Mouse (Mus musculus): ENCODE data around the gene Cilp2. TPM values are rescaled to one million over a fixed set of nuclear protein-coding genes. Genes with fewer than 3 reads are reported as not detected.

The Cilp2 gene
- total RNA-seq, 1 experiment: 7.3 TPM

DNA sequence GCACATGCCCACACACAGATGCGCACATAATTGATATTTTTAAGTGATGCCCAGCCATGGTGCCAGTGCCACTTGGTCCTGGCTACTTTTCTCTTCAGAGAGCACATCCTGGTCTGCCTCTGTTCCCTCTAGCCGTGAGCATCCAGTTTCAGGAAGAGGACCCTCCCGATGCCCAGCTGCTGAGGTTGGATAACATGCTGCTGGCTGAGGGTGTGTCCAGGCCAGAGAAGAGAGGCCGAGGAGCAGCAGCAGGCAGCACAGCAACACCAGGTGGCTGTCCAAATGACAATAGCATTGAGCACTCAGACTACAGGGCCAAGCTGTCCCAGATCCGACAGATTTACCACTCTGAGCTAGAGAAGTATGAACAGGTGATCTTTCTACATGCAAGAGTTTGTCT is 23.3 kb downstream of the Cilp2 start:
- no peak for DNase-seq (ENCODE audit: low read depth, low spot score)
- H3K9me3 ChIP-seq (ENCODE audit: control insufficient read depth, insufficient read depth, low read depth, low read length): no peaks in the 10 kb centered on the region
- no peak overlapping the region for H3K27ac ChIP-seq (ENCODE audit: insufficient read depth, low read depth, low read length, poor library complexity, severe bottlenecking)
- in situ Hi-C loops (cut with MboI; ENCODE audit: low sequenced_read_pairs in 2 of 2, unreplicated experiment in 2 of 2): no loop called here
- no peak for TF ChIP-seq CHD2 (IDR thresholded peaks at IDR 0.05; ENCODE audit: low read depth, low read length)
- TF ChIP-seq HCFC1 (IDR thresholded peaks at IDR 0.05; ENCODE audit: borderline replicate concordance, insufficient read depth, low read length): no peak
- no peak for TF ChIP-seq MAFK (IDR thresholded peaks at IDR 0.05; ENCODE audit: insufficient read depth, low read depth, low read length)
- no peak for TF ChIP-seq ZNF384 (IDR thresholded peaks at IDR 0.05; ENCODE audit: low read depth, low read length)
- TF ChIP-seq ZC3H11A (IDR thresholded peaks at IDR 0.05; ENCODE audit: borderline replicate concordance, low read depth, low read length): no peak
- H3K36me3 ChIP-seq (ENCODE audit: control insufficient read depth, insufficient read depth, low read length, poor library complexity, severe bottlenecking): no peaks in the 10 kb centered on the region
- peaks cover 0 to 2% of the 10 kb centered on the region in 2 experiments; a peak in 1 of 4 replicates for H3K4me1 ChIP-seq (ENCODE audit: control insufficient read depth in 2 of 2, insufficient read depth in 2 of 2, low read length in 2 of 2, poor library complexity in 1 of 2)
- H3K9ac ChIP-seq (ENCODE audit: insufficient read depth, low read depth, low read length, poor library complexity, severe bottlenecking): no peak overlapping the region
- H3K4me3 ChIP-seq (ENCODE audit: insufficient read depth in 1 of 2, low read depth in 1 of 2, low read length in 2 of 2, poor library complexity in 1 of 2, severe bottlenecking in 1 of 2): no peak overlapping the region

DNA sequence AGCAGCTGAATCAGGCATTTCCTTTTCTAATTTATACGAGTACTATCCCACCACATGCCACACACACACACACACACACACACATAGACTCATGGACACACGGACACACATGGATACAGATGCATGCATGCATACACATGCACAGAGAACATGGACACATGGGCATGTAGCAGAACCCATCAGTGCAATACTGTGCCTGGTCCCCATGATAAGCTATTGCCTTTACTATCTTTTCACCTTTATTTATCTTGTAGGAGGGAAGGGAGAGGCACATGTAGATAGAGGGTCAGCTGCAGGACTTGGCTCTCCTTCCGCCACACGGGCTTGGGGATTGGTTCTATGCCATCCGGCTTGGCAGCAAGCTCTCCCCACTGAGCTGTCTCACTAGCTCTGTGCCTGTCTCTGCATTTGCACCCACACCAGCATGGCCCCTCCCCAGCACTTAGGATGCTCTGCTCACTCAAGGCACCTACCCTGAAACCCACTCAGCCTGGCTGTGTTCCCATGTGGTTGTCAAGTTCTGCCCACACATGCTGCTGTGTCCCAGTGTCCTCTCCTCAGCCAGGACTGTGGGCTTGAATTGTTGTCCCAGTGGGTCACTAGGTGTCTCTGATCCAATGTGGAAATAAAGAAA is 24.0 kb downstream of the Cilp2 start:
- in situ Hi-C loops (cut with MboI; ENCODE audit: low sequenced_read_pairs in 2 of 2, unreplicated experiment in 2 of 2): no loop called here
- H3K9ac ChIP-seq (ENCODE audit: insufficient read depth, low read depth, low read length, poor library complexity, severe bottlenecking): no peak overlapping the region
- TF ChIP-seq CHD2 (IDR thresholded peaks at IDR 0.05; ENCODE audit: low read depth, low read length): no peak
- H3K27ac ChIP-seq (ENCODE audit: insufficient read depth, low read depth, low read length, poor library complexity, severe bottlenecking): no peak overlapping the region
- H3K4me1 ChIP-seq (ENCODE audit: control insufficient read depth in 2 of 2, insufficient read depth in 2 of 2, low read length in 2 of 2, poor library complexity in 1 of 2): peaks cover 0 to 2% of the 10 kb centered on the region in 2 experiments; a peak in 1 of 4 replicates
- no peak for DNase-seq (ENCODE audit: low read depth, low spot score)
- no peaks in the 10 kb centered on the region for H3K9me3 ChIP-seq (ENCODE audit: control insufficient read depth, insufficient read depth, low read depth, low read length)
- H3K4me3 ChIP-seq (ENCODE audit: insufficient read depth in 1 of 2, low read depth in 1 of 2, low read length in 2 of 2, poor library complexity in 1 of 2, severe bottlenecking in 1 of 2): no peak overlapping the region
- no peaks in the 10 kb centered on the region for H3K36me3 ChIP-seq (ENCODE audit: control insufficient read depth, insufficient read depth, low read length, poor library complexity, severe bottlenecking)

DNA sequence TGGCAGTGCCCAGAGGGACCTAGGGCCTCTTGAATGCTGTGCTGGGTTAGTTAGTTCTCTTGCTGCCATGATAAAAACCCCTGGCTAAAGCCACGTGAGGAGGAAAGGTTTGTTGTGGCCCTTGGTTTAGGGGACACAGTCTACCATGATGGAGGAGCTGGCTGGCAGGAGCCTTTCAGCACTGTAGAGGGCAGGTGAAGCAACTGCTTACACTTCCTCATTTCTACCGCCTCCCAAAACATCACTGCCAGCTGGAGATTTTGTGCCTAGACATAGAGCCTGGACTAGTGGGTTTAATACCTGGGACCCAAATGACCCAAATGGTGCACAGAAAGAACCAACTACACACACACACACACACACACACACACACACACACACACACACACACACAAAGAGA is 26.2 kb downstream of the Cilp2 start:
- TF ChIP-seq MAFK (IDR thresholded peaks at IDR 0.05; ENCODE audit: insufficient read depth, low read depth, low read length): no peak
- TF ChIP-seq HCFC1 (IDR thresholded peaks at IDR 0.05; ENCODE audit: borderline replicate concordance, insufficient read depth, low read length): no peak
- TF ChIP-seq CHD2 (IDR thresholded peaks at IDR 0.05; ENCODE audit: low read depth, low read length): no peak
- no peak for TF ChIP-seq ZC3H11A (IDR thresholded peaks at IDR 0.05; ENCODE audit: borderline replicate concordance, low read depth, low read length)
- TF ChIP-seq ZNF384 (IDR thresholded peaks at IDR 0.05; ENCODE audit: low read depth, low read length): no peak
- no peak overlapping the region for H3K4me3 ChIP-seq (ENCODE audit: insufficient read depth in 1 of 2, low read depth in 1 of 2, low read length in 2 of 2, poor library complexity in 1 of 2, severe bottlenecking in 1 of 2)
- in situ Hi-C loops (cut with MboI; ENCODE audit: low sequenced_read_pairs in 2 of 2, unreplicated experiment in 2 of 2): no loop called here
- no peak overlapping the region for H3K9ac ChIP-seq (ENCODE audit: insufficient read depth, low read depth, low read length, poor library complexity, severe bottlenecking)
- no peak overlapping the region for H3K27ac ChIP-seq (ENCODE audit: insufficient read depth, low read depth, low read length, poor library complexity, severe bottlenecking)
- H3K4me1 ChIP-seq (ENCODE audit: control insufficient read depth in 2 of 2, insufficient read depth in 2 of 2, low read length in 2 of 2, poor library complexity in 1 of 2): peaks cover 0 to 2% of the 10 kb centered on the region in 2 experiments; a peak in 1 of 4 replicates
- DNase-seq (ENCODE audit: low read depth, low spot score): no peak
- no peaks in the 10 kb centered on the region for H3K9me3 ChIP-seq (ENCODE audit: control insufficient read depth, insufficient read depth, low read depth, low read length)
- no peaks in the 10 kb centered on the region for H3K36me3 ChIP-seq (ENCODE audit: control insufficient read depth, insufficient read depth, low read length, poor library complexity, severe bottlenecking)

DNA sequence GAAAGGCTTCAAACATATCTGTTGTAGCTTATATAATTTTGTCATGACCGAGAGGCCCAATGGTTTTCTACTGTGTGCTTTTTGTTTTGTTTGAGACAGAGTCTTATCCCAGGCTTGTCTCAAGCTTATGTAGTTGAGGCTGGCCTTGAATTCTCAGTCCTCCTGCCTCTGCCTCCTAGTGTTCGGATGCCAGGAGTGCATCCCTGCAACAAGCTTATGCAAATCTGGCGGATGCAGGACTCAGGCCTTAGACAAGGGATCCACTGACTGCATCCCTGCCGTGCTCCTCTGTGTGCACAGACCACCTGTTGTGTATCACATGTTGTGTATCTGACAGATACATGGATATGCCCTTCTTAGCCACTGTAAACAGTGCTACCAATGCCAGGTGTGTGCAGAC is 26.7 kb downstream of the Cilp2 start:
- in situ Hi-C loops (cut with MboI; ENCODE audit: low sequenced_read_pairs in 2 of 2, unreplicated experiment in 2 of 2): no loop called here

DNA sequence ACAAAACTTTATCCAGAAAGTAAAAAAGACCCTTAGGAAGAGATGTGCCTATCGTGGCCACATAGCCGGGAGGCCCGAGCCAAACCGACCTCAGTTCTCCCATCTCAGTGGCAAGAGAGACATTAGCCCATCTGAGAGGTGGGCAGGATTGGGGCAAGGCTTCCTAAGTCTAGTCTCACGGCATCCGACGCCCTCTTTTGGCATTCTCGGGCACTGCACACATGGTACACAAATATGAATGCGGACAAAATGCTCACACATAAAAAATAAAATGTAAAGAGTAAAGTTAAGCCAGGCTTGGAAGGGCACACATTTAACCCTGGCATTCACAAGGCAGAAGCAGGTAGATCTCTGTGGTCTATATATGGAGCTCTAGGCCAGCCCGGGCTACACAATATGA is 33.6 kb downstream of the Cilp2 start:
- in situ Hi-C loops (cut with MboI; ENCODE audit: low sequenced_read_pairs in 2 of 2, unreplicated experiment in 2 of 2): no loop called here
- Histone ChIP-seq H3K4me3 (ENCODE audit: insufficient read depth in 1 of 2, low read depth in 1 of 2, low read length in 2 of 2, poor library complexity in 1 of 2, severe bottlenecking in 1 of 2) (no peak overlapping the region), H3K27ac (ENCODE audit: insufficient read depth, low read depth, low read length, poor library complexity, severe bottlenecking) (no peak overlapping the region), H3K36me3 (ENCODE audit: control insufficient read depth, insufficient read depth, low read length, poor library complexity, severe bottlenecking) (no peaks in the 10 kb centered on the region), H3K9ac (ENCODE audit: insufficient read depth, low read depth, low read length, poor library complexity, severe bottlenecking) (no peak overlapping the region), H3K4me1 (ENCODE audit: control insufficient read depth in 2 of 2, insufficient read depth in 2 of 2, low read length in 2 of 2, poor library complexity in 1 of 2) (peaks cover 7 to 11% of the 10 kb centered on the region in 2 experiments), H3K9me3 (ENCODE audit: control insufficient read depth, insufficient read depth, low read depth, low read length) (no peaks in the 10 kb centered on the region)
- TF ChIP-seq HCFC1 (IDR thresholded peaks at IDR 0.05; ENCODE audit: borderline replicate concordance, insufficient read depth, low read length) (no peak), CHD2 (IDR thresholded peaks at IDR 0.05; ENCODE audit: low read depth, low read length) (no peak), ZC3H11A (IDR thresholded peaks at IDR 0.05; ENCODE audit: borderline replicate concordance, low read depth, low read length) (no peak)
- DNase-seq (ENCODE audit: low read depth, low spot score): no peak

More for the DNA sequence above, 26.7 kb downstream of the Cilp2 start:
- no peak overlapping the region for H3K9ac ChIP-seq (ENCODE audit: insufficient read depth, low read depth, low read length, poor library complexity, severe bottlenecking)
- no peak overlapping the region for H3K27ac ChIP-seq (ENCODE audit: insufficient read depth, low read depth, low read length, poor library complexity, severe bottlenecking)
- peaks cover 0 to 2% of the 10 kb centered on the region in 2 experiments; a peak in 1 of 4 replicates for H3K4me1 ChIP-seq (ENCODE audit: control insufficient read depth in 2 of 2, insufficient read depth in 2 of 2, low read length in 2 of 2, poor library complexity in 1 of 2)
- no peaks in the 10 kb centered on the region for H3K36me3 ChIP-seq (ENCODE audit: control insufficient read depth, insufficient read depth, low read length, poor library complexity, severe bottlenecking)
- TF ChIP-seq MAFK (IDR thresholded peaks at IDR 0.05; ENCODE audit: insufficient read depth, low read depth, low read length) (no peak), ZNF384 (IDR thresholded peaks at IDR 0.05; ENCODE audit: low read depth, low read length) (no peak), CHD2 (IDR thresholded peaks at IDR 0.05; ENCODE audit: low read depth, low read length) (no peak), HCFC1 (IDR thresholded peaks at IDR 0.05; ENCODE audit: borderline replicate concordance, insufficient read depth, low read length) (no peak), ZC3H11A (IDR thresholded peaks at IDR 0.05; ENCODE audit: borderline replicate concordance, low read depth, low read length) (no peak)
- no peak overlapping the region for H3K4me3 ChIP-seq (ENCODE audit: insufficient read depth in 1 of 2, low read depth in 1 of 2, low read length in 2 of 2, poor library complexity in 1 of 2, severe bottlenecking in 1 of 2)
- DNase-seq (ENCODE audit: low read depth, low spot score): no peak
- no peaks in the 10 kb centered on the region for H3K9me3 ChIP-seq (ENCODE audit: control insufficient read depth, insufficient read depth, low read depth, low read length)
